Mouse (Mus musculus) midbrain, postnatal 0 days (tissue): ENCODE measurements around the gene Sh3bp1. TPM values are rescaled to one million over a fixed set of nuclear protein-coding genes. Genes with fewer than 3 reads are reported as not detected.

Source experiments
- ATAC-seq: fragments of 200-750 bp; cut with Nextera tagmentation; 2 replicates; pipeline ENCODE4 v1.8.0; 2017; ENCODE audit warnings: moderate number of reproducible peaks, mild to moderate bottlenecking, moderate TSS enrichment, moderate library complexity; ENCODE audit not compliant: low FRiP score
- DNase-seq: peaks from one replicate; pipeline ENCODE4 v3.0.0-alpha.2; 2015; ENCODE audit warnings: low spot score
- H3K27ac ChIP-seq: fragments of 300-500 bp; sonication (generic); 2 replicates; pipeline ENCODE4 v1.5.1; 2014; ENCODE audit warnings: low read depth, mild to moderate bottlenecking, low read length, mixed read lengths
- H3K27me3 ChIP-seq: fragments of 300-500 bp; sonication (generic); 2 replicates; pipeline ENCODE4 v1.6.1; 2014; ENCODE audit warnings: low read length, control low read depth, mixed read lengths; ENCODE audit not compliant: insufficient read depth
- H3K36me3 ChIP-seq: fragments of 300-500 bp; sonication (generic); 2 replicates; pipeline ENCODE4 v1.6.1; 2014; ENCODE audit warnings: low read length, control low read depth, mixed read lengths; ENCODE audit not compliant: insufficient read depth
- H3K4me1 ChIP-seq: fragments of 300-500 bp; sonication (generic); 2 replicates; pipeline ENCODE4 v1.6.1; 2014; ENCODE audit warnings: mild to moderate bottlenecking, control low read depth, antibody characterized with exemption, low read length, mixed read lengths; ENCODE audit not compliant: insufficient read depth
- H3K4me2 ChIP-seq: fragments of 300-500 bp; sonication (generic); 2 replicates; pipeline ENCODE4 v1.6.1; 2014; ENCODE audit warnings: low read depth, mild to moderate bottlenecking, low read length, mixed read lengths; ENCODE audit not compliant: poor library complexity, severe bottlenecking
- H3K4me3 ChIP-seq: fragments of 300-500 bp; sonication (generic); 2 replicates; pipeline ENCODE4 v1.5.1; 2014; ENCODE audit warnings: low read depth, mild to moderate bottlenecking, low read length, moderate library complexity
- H3K9ac ChIP-seq: fragments of 300-500 bp; sonication (generic); replicated peaks from 2 replicates; pipeline ENCODE4 v1.6.1; 2014; ENCODE audit warnings: mild to moderate bottlenecking, low read length, moderate library complexity, mixed read lengths; ENCODE audit not compliant: poor library complexity, severe bottlenecking
- H3K9me3 ChIP-seq: fragments of 300-500 bp; sonication (generic); 2 replicates; pipeline ENCODE4 v1.6.1; 2016; ENCODE audit warnings: low read length, control low read depth
- CTCF ChIP-seq: IDR thresholded peaks from 2 replicates; pipeline ENCODE4 v1.5.1; 2016; ENCODE audit warnings: antibody characterized with exemption, mild to moderate bottlenecking
- WGBS: fragments of 180-500 bp; shearing (Covaris S2); extraction: QIAGEN DNeasy Blood & Tissue Kit; methylation state at CpG from one replicate; pipeline ENCODE4 v1.1.7; 2014; 5-methylcytosine and 5-hydroxymethylcytosine counted together
- polyA plus RNA-seq: library from polyadenylated mRNA; unstranded; fragments of >200 nt; fragmentation: Nextera tagmentation; extraction: Ambion mirVana; gene quantifications from 2 replicates; pipeline ENCODE4 v1.2.1, GENCODE M21; 2015
- total RNA-seq: library from RNA; depleted of rRNA; stranded (reverse); fragments of >200 nt; gene quantifications from 2 replicates; pipeline ENCODE4 v1.2.3, GENCODE M21; 2014

Gene Sh3bp1
- total and polyA plus RNA-seq, 2 experiments from 2014 or later = 4.2 to 4.7 TPM

GRCm38 (mm10) chr15:78936403-78936802, 36.8 kb downstream of the Sh3bp1 start:
- Histone ChIP-seq H3K27ac (no peak overlapping the region), H3K9ac (no peak overlapping the region; the same call in 1 of the 2 replicates), H3K9me3 (no peaks in the 10 kb centered on the region), H3K4me3 (no peak overlapping the region), H3K4me1 (peaks cover 4% of the 10 kb centered on the region; the same call in 1 of the 2 replicates), H3K36me3 (peaks cover 31% of the 10 kb centered on the region), H3K4me2 (no peak overlapping the region), H3K27me3 (no peaks in the 10 kb centered on the region)
- DNase-seq (no peak), ATAC-seq (no peak)
- 95% methylated on average over 12 of the region's 12 CpGs for WGBS
- TF ChIP-seq CTCF = no peak

DNA sequence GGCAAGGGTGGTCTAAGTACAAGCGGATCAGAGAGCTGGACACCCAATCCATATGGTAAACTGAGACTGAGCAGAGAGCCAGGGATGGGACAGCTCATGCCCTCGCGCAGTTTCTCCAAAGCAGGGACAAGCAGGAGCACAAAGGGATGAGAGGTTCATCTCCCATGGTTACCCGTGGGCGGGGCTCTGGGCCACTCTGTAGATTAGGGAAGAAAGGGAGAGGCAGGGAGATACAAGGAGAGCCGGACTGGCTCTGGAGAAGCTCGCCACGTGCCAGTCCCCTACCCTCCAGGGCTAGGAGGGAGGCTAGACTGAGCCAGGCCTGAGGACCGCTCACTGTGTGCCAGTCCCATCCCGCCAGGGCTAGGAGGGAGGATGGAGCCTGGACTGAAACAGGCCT, 37.7 kb downstream of the Sh3bp1 start:
- H3K4me2 ChIP-seq = no peak overlapping the region
- no peaks in the 10 kb centered on the region for H3K27me3 ChIP-seq
- H3K4me1 ChIP-seq = peaks cover 4% of the 10 kb centered on the region; the same call in 1 of the 2 replicates
- DNase-seq = no peak
- H3K27ac ChIP-seq = no peak overlapping the region
- H3K9ac ChIP-seq = no peak overlapping the region
- H3K36me3 ChIP-seq = peaks cover 31% of the 10 kb centered on the region
- TF ChIP-seq CTCF = no peak
- WGBS = 80% methylated on average over 10 of the region's 10 CpGs
- no peaks in the 10 kb centered on the region for H3K9me3 ChIP-seq
- ATAC-seq = no peak
- H3K4me3 ChIP-seq = no peak overlapping the region

GRCm38 (mm10) chr15:78937963-78938362, 38.4 kb downstream of the Sh3bp1 start:
- no peak for TF ChIP-seq CTCF
- peaks cover 4% of the 10 kb centered on the region; the same call in 1 of the 2 replicates for H3K4me1 ChIP-seq

DNA sequence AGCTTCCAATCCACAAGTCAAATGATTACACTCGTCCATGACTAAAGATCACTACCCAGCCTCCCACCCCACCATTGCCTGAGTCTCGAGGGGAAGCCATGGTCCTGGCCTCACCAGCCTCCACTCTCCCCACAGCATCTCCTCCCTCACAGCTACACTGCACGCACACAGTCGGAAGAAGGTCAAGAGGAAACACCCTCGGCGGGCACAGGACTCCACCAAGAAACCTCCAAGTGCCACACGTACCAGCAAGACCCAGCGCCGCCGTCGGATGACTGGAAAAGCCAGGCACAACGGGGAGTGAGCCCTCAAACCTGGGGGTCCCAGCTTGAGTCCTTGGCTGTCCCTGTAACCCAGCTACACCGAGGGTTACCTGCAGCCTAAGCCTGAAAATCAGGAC, 40.8 kb downstream of the Sh3bp1 start:
- H3K9me3 ChIP-seq = no peaks in the 10 kb centered on the region
- DNase-seq = no peak
- no peak overlapping the region for H3K4me3 ChIP-seq
- WGBS = 94% methylated on average over 13 of the region's 13 CpGs
- H3K4me1 ChIP-seq = peaks cover 4% of the 10 kb centered on the region; the same call in 1 of the 2 replicates
- H3K36me3 ChIP-seq = peaks cover 31% of the 10 kb centered on the region
- no peaks in the 10 kb centered on the region for H3K27me3 ChIP-seq
- H3K9ac ChIP-seq = no peak overlapping the region
- H3K4me2 ChIP-seq = no peak overlapping the region
- H3K27ac ChIP-seq = no peak overlapping the region
- no peak for TF ChIP-seq CTCF
- no peak for ATAC-seq

More at GRCm38 (mm10) chr15:78937963-78938362, 38.4 kb downstream of the Sh3bp1 start:
- Histone ChIP-seq H3K27ac (no peak overlapping the region), H3K9ac (no peak overlapping the region), H3K4me3 (no peak overlapping the region), H3K9me3 (no peaks in the 10 kb centered on the region), H3K36me3 (peaks cover 31% of the 10 kb centered on the region), H3K4me2 (no peak overlapping the region), H3K27me3 (no peaks in the 10 kb centered on the region)
- no peak for ATAC-seq
- peak; percentile 40 for DNase-seq
- WGBS = 73% methylated on average over 2 of the region's 2 CpGs

DNA sequence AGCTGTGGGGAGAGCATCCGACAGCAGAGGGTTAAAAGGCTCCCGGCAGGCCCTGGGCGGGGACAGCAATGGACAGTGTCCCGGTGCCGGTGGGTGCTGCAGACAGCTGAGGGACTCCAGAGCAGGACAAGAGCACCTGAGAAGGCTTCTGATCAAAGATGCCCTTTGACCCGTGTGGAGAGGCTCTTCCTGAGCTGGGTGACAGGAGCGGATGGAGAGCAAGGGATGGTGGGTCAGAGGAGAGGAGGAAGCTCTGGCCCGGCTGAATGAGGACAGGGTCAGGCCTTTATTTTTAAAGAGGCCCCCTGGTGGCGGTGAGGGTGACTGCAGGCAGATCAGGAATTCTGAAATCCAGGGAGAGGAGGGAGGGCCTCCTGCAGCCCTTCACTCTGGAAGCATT, 43.1 kb downstream of the Sh3bp1 start:
- ATAC-seq (peak; percentile 63), DNase-seq (peak; percentile 79)
- TF ChIP-seq CTCF = peak; percentile 87
- H3K36me3 ChIP-seq = peaks cover 26% of the 10 kb centered on the region
- 2% methylated on average over 9 of the region's 9 CpGs for WGBS
- H3K4me1 ChIP-seq = no peaks in the 10 kb centered on the region
- H3K4me3 ChIP-seq = no peak overlapping the region
- H3K9me3 ChIP-seq = no peaks in the 10 kb centered on the region
- no peaks in the 10 kb centered on the region for H3K27me3 ChIP-seq
- peak overlapping the region; percentile 18; the same call in 1 of the 2 replicates for H3K27ac ChIP-seq
- H3K9ac ChIP-seq = no peak overlapping the region
- H3K4me2 ChIP-seq = peak overlapping the region; percentile 39; the same call in 1 of the 2 replicates

DNA sequence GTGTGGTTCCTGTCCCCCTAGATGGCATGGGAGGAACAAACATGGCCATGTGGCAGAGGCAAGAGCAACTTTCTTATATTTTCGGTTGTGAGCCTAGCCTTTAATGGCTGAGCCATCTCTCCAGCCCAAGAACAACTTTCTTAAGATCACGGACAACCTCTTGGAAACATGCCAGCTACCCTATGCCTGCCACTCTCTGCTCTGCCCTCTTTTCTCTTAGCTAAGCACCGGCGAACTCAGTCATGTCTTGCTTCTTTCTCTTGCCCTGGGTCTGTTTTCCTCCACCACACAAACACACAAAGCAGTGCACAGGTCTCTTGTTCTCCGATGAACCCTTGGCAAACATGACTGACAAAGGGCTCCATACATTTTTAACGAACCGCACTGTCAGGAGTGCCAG, 46.7 kb downstream of the Sh3bp1 start:
- ATAC-seq = no peak
- Histone ChIP-seq H3K4me1 (peaks cover 12% of the 10 kb centered on the region; the same call in 1 of the 2 replicates), H3K9ac (no peak overlapping the region), H3K9me3 (no peaks in the 10 kb centered on the region), H3K4me2 (no peak overlapping the region), H3K4me3 (no peak overlapping the region), H3K27me3 (no peaks in the 10 kb centered on the region), H3K27ac (no peak overlapping the region), H3K36me3 (peaks cover under 1% of the 10 kb centered on the region)
- no peak for TF ChIP-seq CTCF
- no peak for DNase-seq
- WGBS = 68% methylated on average over 7 of the region's 7 CpGs
